Mouse (Mus musculus): ENCODE measurements around the gene Rpl24. TPM values are rescaled to one million over a fixed set of nuclear protein-coding genes. Genes with fewer than 3 reads are reported as not detected.

The Rpl24 gene
- polyA plus RNA-seq, 1 experiment from 2014 or later = 580 TPM

GRCm38 (mm10) chr16:56014076-56014475 is 48.0 kb downstream of the Rpl24 start:
- peaks cover 38% of the 10 kb centered on the region for H3K36me3 ChIP-seq (ENCODE audit: control insufficient read depth, insufficient read depth, low read length)
- H3K4me1 ChIP-seq (ENCODE audit: control insufficient read depth, insufficient read depth, low read length) = no peaks in the 10 kb centered on the region
- ATAC-seq (ENCODE audit: low FRiP score, low TSS enrichment) (no peak), DNase-seq (no peak)
- no peak overlapping the region for H3K27ac ChIP-seq (replicated peaks; ENCODE audit: low read depth, low read length)
- no peaks in the 10 kb centered on the region for H3K9me3 ChIP-seq (ENCODE audit: control insufficient read depth, low read length)
- no peak overlapping the region for H3K9ac ChIP-seq (replicated peaks; ENCODE audit: low read length)
- H3K4me2 ChIP-seq (ENCODE audit: low read length) = no peak overlapping the region
- 87% methylated on average over 7 of the region's 7 CpGs for WGBS
- no peak overlapping the region for H3K4me3 ChIP-seq (replicated peaks; ENCODE audit: low read depth, low read length)
- no peaks in the 10 kb centered on the region for H3K27me3 ChIP-seq (ENCODE audit: control insufficient read depth, insufficient read depth, low read length)

GRCm38 (mm10) chr16:56019660-56020059 is 53.6 kb downstream of the Rpl24 start:
- Histone ChIP-seq H3K4me1 (ENCODE audit: control insufficient read depth, insufficient read depth, low read length) (no peaks in the 10 kb centered on the region), H3K9ac (replicated peaks; ENCODE audit: low read length) (no peak overlapping the region), H3K4me2 (ENCODE audit: low read length) (no peak overlapping the region), H3K9me3 (ENCODE audit: control insufficient read depth, low read length) (no peaks in the 10 kb centered on the region), H3K27ac (replicated peaks; ENCODE audit: low read depth, low read length) (no peak overlapping the region), H3K36me3 (ENCODE audit: control insufficient read depth, insufficient read depth, low read length) (peaks cover 54% of the 10 kb centered on the region), H3K27me3 (ENCODE audit: control insufficient read depth, insufficient read depth, low read length) (no peaks in the 10 kb centered on the region), H3K4me3 (replicated peaks; ENCODE audit: low read depth, low read length) (no peak overlapping the region)
- DNase-seq = no peak
- 98% methylated on average over 7 of the region's 7 CpGs for WGBS
- no peak for ATAC-seq (ENCODE audit: low FRiP score, low TSS enrichment)

Other genes starting within 250 kb of the Rpl24 start
- 1.2 and 1.3 TPM in 2 replicates for gene Nfkbiz, start 127.4 kb upstream of the Rpl24 start, polyA plus RNA-seq (2014; fragmentation: Nextera tagmentation; extraction: Ambion mirVana)
- gene Nxpe3, start 71.0 kb upstream of the Rpl24 start, polyA plus RNA-seq (2014; fragmentation: Nextera tagmentation; extraction: Ambion mirVana) = 1.6 and 1.7 TPM in 2 replicates
- 14.5 and 20.8 TPM in 2 replicates for gene Cep97, start 31.4 kb upstream of the Rpl24 start, polyA plus RNA-seq (2014; fragmentation: Nextera tagmentation; extraction: Ambion mirVana)
- 20.5 and 24.4 TPM in 2 replicates for gene Zbtb11, start 7.6 kb downstream of the Rpl24 start, polyA plus RNA-seq (2014; fragmentation: Nextera tagmentation; extraction: Ambion mirVana)
- gene Pcnp, start 63.5 kb downstream of the Rpl24 start, polyA plus RNA-seq (2014; fragmentation: Nextera tagmentation; extraction: Ambion mirVana) = 212 and 241 TPM in 2 replicates
- 23.8 and 24.0 TPM in 2 replicates for gene Trmt10c, start 71.5 kb downstream of the Rpl24 start, polyA plus RNA-seq (2014; fragmentation: Nextera tagmentation; extraction: Ambion mirVana)
- 59.6 and 70.9 TPM in 2 replicates for gene Senp7, start 82.1 kb downstream of the Rpl24 start, polyA plus RNA-seq (2014; fragmentation: Nextera tagmentation; extraction: Ambion mirVana)
- 0.26 and 0.30 TPM in 2 replicates for gene Impg2, start 238.0 kb downstream of the Rpl24 start, polyA plus RNA-seq (2014; fragmentation: Nextera tagmentation; extraction: Ambion mirVana)